Mouse (Mus musculus): Measurements from ENCODE around the gene Ankrd35. TPM values are rescaled to one million over a fixed set of nuclear protein-coding genes. Genes with fewer than 3 reads are reported as not detected.

The Ankrd35 gene
- total RNA-seq, 2 experiments from 2014 or later, result 8.3 to 9.5 TPM

GRCm38 (mm10) chr3:96714286-96714685 lies 44.4 kb downstream of the Ankrd35 start:
- no peak for DNase-seq (ENCODE audit: extremely low spot score in 1 of 2, low spot score in 2 of 2)
- Histone ChIP-seq H3K27ac (no peak overlapping the region), H3K4me3 (no peak overlapping the region)
- TF ChIP-seq CTCF (IDR thresholded peaks at IDR 0.05), result no peak
- intact Hi-C loops (cut with DNase I), result no loop called here

GRCm38 (mm10) chr3:96715854-96716253 lies 45.9 kb downstream of the Ankrd35 start:
- no peak for TF ChIP-seq CTCF (IDR thresholded peaks at IDR 0.05)
- H3K4me3 ChIP-seq, result no peak overlapping the region

GRCm38 (mm10) chr3:96719173-96719572 lies 49.2 kb downstream of the Ankrd35 start:
- intact Hi-C loops (cut with DNase I), result no loop called here
- Histone ChIP-seq H3K4me3 (no peak overlapping the region), H3K27ac (no peak overlapping the region)
- peak in 1 of 2 experiments; percentile 43 for DNase-seq (ENCODE audit: extremely low spot score in 1 of 2, low spot score in 2 of 2)
- TF ChIP-seq CTCF (IDR thresholded peaks at IDR 0.05), result peak; percentile 57

More at GRCm38 (mm10) chr3:96715854-96716253, 45.9 kb downstream of the Ankrd35 start:
- no peak overlapping the region for H3K27ac ChIP-seq
- intact Hi-C loops (cut with DNase I), result no loop called here
- DNase-seq (ENCODE audit: extremely low spot score in 1 of 2, low spot score in 2 of 2), result no peak

DNA sequence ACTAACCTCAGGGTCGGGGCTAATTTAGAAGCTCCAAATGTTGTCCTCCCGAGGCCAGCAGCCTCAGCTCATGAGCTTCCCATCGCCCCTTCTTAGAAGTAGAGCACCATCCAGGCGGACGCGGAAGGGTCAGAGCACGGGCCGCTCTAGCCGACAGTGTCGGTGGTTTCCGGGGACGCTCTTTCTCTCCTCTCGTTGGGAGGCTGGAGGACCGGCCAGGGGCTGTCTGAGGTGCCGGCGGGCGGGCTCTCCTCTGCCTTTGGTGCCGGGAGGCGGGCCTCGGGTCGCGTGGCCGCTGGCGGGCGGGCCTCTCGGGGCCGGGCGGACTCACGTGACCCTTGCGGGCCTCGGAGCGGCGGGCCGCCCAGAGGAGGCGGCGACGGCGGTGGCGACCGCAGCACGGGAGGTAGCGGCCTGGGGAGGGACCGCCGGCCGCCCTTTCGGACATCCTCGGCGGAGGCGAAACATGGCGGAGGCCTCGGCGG lies 57.5 kb downstream of the Ankrd35 start, which contains the start of the genes Polr3c and Rnf115:
TSS of gene Polr3c (minus strand) at position 286 of the 485 bp plus-strand sequence.
TSS of gene Rnf115 (plus strand) at position 322 of the 485 bp plus-strand sequence.
- peak within 1 kb of the TSS; percentile 96 for H3K4me3 ChIP-seq
- TF ChIP-seq CTCF (IDR thresholded peaks at IDR 0.05), result no peak
- intact Hi-C loops (cut with DNase I), result loop anchor here (10.0 kb wide), 1 partner anchor 147 kb away; no protein-coding TSS in a partner anchor
- H3K27ac ChIP-seq, result peak within 1 kb of the TSS; percentile 96
- peak; percentile 95 for DNase-seq (ENCODE audit: extremely low spot score in 1 of 2, low spot score in 2 of 2)

GRCm38 (mm10) chr3:96727828-96728633 lies 58.1 kb downstream of the Ankrd35 start:
- Histone ChIP-seq H3K27ac (peak overlapping the region; percentile 96), H3K4me3 (peak overlapping the region; percentile 96)
- DNase-seq (ENCODE audit: extremely low spot score in 1 of 2, low spot score in 2 of 2), result no peak
- intact Hi-C loops (cut with DNase I), result loop anchor here (10.0 kb wide), 1 partner anchor 147 kb away; no protein-coding TSS in a partner anchor
- no peak for TF ChIP-seq CTCF (IDR thresholded peaks at IDR 0.05)

DNA sequence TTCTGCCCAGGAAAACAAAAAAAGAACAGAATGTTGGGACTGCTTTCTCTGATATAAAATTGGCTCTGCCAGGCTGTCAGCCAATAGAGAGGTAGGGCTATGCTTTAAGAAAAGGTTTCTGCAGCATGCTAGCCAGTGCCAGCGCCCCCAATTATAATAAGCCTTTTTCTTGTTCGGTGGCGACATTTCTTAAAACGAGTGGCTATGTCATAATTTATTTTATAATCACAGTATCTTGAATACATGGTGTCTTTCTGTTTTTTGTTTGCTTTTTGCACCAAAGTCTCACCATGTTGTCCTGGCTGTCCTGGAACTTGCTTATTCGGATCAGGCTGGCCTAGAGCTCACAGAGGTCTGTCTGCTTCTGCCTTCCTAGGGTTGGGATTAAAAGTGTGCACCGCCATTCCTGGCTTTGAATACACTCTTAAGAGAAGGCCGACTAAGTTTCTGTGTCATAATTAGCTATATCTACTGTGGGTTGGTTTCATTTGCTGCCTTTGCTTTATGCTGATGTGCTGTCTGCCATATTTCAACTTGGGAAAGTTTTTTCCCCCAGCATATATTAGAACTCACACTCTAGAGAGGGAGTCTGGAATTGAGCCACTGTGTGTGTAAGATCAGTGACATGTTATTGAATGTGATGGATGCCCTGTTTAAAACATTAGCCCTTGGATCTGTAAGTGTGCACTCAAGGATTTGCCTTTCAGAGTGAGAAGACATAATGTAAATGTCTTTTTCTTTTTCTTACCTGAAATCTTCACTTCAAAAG lies 58.9 kb downstream of the Ankrd35 start:
- peak overlapping the region; percentile 96 for H3K4me3 ChIP-seq
- intact Hi-C loops (cut with DNase I), result loop anchor here (10.0 kb wide), 1 partner anchor 146 kb away; no protein-coding TSS in a partner anchor
- no peak for TF ChIP-seq CTCF (IDR thresholded peaks at IDR 0.05)
- peak overlapping the region; percentile 96; the same call in 1 of the 2 replicates for H3K27ac ChIP-seq
- DNase-seq (ENCODE audit: extremely low spot score in 1 of 2, low spot score in 2 of 2), result no peak

DNA sequence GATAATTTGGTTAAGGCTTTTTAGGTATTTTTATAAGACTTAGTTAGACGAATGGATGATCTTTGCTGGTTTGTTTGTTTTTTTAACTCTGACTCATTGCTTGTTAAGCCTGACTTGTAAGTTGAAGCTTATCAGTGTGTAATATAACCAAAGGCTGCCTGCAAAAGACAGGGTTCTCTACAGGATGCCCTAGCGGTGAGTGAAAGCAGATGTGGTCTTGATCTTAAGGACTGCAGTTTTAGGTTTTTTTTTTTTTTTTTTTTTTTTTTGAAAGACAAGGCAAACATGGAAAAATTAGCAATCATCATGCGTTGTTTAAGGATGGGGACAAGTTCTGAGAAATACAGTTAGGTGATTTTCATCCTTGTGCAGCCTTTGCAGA lies 59.5 kb downstream of the Ankrd35 start:
- no peak overlapping the region for H3K27ac ChIP-seq
- peak overlapping the region; percentile 96 for H3K4me3 ChIP-seq
- DNase-seq (ENCODE audit: extremely low spot score in 1 of 2, low spot score in 2 of 2), result no peak
- TF ChIP-seq CTCF (IDR thresholded peaks at IDR 0.05), result peak; percentile 31
- intact Hi-C loops (cut with DNase I), result loop anchor here (10.0 kb wide), 1 partner anchor 145 kb away; no protein-coding TSS in a partner anchor

DNA sequence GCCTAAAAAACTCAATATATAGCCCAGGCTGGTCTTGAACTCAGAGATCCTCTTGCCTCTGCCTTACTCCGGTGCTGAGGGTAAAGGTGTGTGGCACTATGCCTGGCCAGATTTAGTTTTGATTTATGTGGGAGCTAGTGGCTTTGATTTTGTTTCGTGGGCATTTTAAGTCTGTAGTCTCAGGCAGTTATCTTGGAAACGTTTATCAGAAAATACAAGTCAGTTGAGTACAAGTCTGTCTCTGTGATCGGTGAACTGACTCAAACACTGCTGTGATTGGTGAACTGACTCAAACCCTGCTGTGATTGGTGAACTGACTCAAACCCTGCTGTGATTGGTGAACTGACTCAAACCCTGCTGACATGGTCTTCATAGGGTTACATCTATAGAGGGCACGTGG lies 60.9 kb downstream of the Ankrd35 start:
- intact Hi-C loops (cut with DNase I), result no loop called here
- TF ChIP-seq CTCF (IDR thresholded peaks at IDR 0.05), result no peak
- DNase-seq (ENCODE audit: extremely low spot score in 1 of 2, low spot score in 2 of 2), result no peak
- Histone ChIP-seq H3K4me3 (no peak overlapping the region), H3K27ac (no peak overlapping the region)

DNA sequence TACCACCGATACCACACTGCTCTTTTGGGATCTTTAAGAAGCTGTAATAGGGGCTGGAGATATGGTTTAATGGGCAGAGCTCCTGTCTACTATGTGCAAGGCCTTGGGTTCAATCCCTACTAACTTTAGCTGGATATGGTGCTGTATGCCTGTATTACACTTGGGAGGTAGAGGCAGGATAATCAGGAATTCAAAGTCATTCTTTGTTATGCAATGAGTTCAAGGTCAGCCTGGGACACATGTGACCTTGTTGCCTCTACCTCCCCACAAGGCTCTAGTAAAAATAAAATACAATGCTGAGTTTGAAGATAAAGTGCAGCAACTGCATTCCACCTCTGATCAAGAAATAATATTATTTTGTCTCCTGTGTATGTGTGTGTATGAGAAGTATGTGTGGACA lies 64.1 kb downstream of the Ankrd35 start:
- TF ChIP-seq CTCF (IDR thresholded peaks at IDR 0.05), result no peak
- intact Hi-C loops (cut with DNase I), result no loop called here
- no peak for DNase-seq (ENCODE audit: extremely low spot score in 1 of 2, low spot score in 2 of 2)
- no peak overlapping the region for H3K4me3 ChIP-seq
- no peak overlapping the region for H3K27ac ChIP-seq

DNA sequence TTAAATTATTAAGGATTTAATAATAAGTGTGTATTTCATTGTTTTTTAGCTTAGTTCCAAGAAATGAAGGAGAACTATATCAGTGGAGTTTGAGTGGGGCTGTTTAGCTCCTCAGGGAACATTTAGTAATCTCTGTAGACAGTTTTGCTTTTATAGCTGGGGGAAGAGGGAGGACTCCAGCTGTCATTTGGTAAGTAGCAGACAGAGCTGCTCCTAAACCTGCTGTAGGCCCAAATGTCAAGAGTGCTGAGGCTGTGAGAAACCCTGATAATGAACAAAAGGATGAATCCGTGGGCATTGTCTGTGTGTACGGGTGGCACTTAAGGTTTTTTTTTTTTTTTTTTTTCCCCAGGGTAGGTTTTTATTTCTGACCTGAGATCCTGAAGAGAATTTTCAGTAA lies 65.3 kb downstream of the Ankrd35 start:
- Histone ChIP-seq H3K4me3 (no peak overlapping the region), H3K27ac (no peak overlapping the region)
- no peak for DNase-seq (ENCODE audit: extremely low spot score in 1 of 2, low spot score in 2 of 2)
- no peak for TF ChIP-seq CTCF (IDR thresholded peaks at IDR 0.05)
- intact Hi-C loops (cut with DNase I), result no loop called here

DNA sequence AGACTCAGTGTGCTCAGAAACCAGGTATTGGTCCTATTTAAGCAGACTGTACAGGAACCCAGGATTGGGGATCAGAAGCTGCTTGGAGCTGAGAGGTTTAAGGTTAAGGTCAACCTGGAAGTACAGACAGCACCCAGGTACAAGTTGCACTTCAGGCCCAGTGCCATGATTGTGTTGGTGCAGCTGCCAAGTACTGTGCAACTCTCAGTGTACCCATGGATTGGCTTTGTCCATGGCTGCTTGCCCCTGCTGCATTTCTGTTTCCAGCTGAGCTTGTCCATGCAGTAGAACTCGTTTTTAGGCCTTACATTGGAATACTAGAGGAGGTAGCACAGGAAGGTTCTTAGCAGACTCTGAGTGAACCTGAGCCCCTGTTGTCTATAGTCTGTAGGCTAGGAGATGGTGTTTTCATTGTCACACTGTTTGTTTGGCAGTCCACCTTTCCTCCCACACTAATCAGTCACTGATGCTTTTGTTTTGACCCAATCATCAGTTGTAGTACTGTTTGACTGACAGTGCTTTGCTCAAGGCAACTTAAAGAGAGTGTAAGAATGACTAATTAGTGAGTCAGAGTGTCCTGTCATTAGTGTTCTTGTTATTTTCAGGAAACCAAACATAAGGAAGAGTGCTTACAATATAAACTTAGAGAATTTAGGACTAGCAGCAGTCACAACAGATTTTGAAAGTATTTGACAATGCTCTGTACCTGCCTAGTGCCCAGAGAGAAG lies 67.2 kb downstream of the Ankrd35 start:
- no peak for DNase-seq (ENCODE audit: extremely low spot score in 1 of 2, low spot score in 2 of 2)
- no peak for TF ChIP-seq CTCF (IDR thresholded peaks at IDR 0.05)
- H3K4me3 ChIP-seq, result no peak overlapping the region
- no peak overlapping the region for H3K27ac ChIP-seq
- intact Hi-C loops (cut with DNase I), result no loop called here
